Mouse (Mus musculus): ENCODE results near the gene Greb1. TPM values are rescaled to one million over a fixed set of nuclear protein-coding genes. Genes with fewer than 3 reads are reported as not detected.

Greb1 gene
- polyA plus RNA-seq, 1 experiment from 2014 or later, result 0.72 TPM

DNA sequence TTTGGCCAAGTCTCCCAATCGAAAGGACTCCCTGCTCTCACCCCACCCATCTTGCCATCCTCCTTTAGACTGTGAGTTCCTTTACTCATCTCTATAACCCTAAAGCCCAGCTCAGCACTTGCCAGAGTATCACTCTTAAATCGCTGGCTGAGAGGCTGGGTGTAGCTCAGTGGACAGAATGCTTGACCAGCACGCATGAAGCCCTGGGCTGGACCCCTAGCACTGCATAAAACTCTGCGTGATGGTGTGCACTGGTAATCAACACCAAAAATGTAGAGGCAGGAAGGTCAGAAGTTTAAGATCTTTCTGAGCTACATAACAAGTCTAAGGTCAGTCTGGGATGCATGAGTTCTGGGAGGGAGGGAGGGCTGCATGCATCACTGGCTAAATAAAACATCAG, 26.1 kb downstream of the Greb1 start:
- ATAC-seq, result no peak

DNA sequence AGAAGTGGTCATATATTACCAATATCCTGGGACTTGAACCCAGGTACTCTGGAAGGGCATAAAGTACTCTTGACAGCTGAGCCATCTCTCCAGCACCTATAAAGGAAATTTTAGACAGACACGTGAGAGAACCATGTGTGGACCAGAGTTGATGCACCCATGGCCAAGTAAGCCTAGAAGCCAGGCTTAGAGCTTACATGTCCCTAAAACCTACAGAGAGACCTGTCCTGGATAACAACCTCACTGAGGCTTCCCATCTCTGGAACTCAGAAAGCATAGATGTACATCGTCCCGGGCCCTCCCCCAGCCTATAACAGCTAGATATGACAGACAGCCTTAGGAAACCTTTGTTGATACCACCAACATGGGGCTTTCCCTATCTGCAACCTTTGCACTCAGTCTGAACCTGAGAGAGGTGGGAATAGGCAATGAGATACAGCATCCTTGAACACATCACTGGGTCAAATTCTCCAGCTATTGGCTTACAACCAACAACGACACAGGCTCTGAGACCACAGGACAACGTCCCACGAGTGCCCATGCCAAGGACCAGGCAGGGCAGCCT, 31.0 kb downstream of the Greb1 start:
- Histone ChIP-seq H3K4me3 (replicated peaks; ENCODE audit: low read length) (no peak overlapping the region), H3K36me3 (ENCODE audit: control insufficient read depth, insufficient read depth) (no peaks in the 10 kb centered on the region), H3K27ac (ENCODE audit: low read length) (no peak overlapping the region), H3K9ac (replicated peaks; ENCODE audit: low read depth, low read length) (no peak overlapping the region), H3K4me1 (replicated peaks; ENCODE audit: control insufficient read depth, insufficient read depth, low read length) (no peaks in the 10 kb centered on the region), H3K27me3 (replicated peaks; ENCODE audit: control insufficient read depth, insufficient read depth, low read length) (no peaks in the 10 kb centered on the region), H3K9me3 (ENCODE audit: control insufficient read depth, low read length) (no peaks in the 10 kb centered on the region), H3K4me2 (ENCODE audit: low read length) (no peak overlapping the region)
- no peak for ATAC-seq
- WGBS, result 93% methylated on average over 6 of the region's 6 CpGs

More for the DNA sequence above, 26.1 kb downstream of the Greb1 start:
- Histone ChIP-seq H3K36me3 (ENCODE audit: control insufficient read depth, insufficient read depth) (no peaks in the 10 kb centered on the region), H3K9ac (replicated peaks; ENCODE audit: low read depth, low read length) (no peak overlapping the region), H3K27me3 (replicated peaks; ENCODE audit: control insufficient read depth, insufficient read depth, low read length) (no peaks in the 10 kb centered on the region), H3K27ac (ENCODE audit: low read length) (no peak overlapping the region), H3K4me2 (ENCODE audit: low read length) (no peak overlapping the region), H3K9me3 (ENCODE audit: control insufficient read depth, low read length) (no peaks in the 10 kb centered on the region), H3K4me1 (replicated peaks; ENCODE audit: control insufficient read depth, insufficient read depth, low read length) (no peaks in the 10 kb centered on the region), H3K4me3 (replicated peaks; ENCODE audit: low read length) (no peak overlapping the region)
- WGBS, result 94% methylated on average over 4 of the region's 4 CpGs

DNA sequence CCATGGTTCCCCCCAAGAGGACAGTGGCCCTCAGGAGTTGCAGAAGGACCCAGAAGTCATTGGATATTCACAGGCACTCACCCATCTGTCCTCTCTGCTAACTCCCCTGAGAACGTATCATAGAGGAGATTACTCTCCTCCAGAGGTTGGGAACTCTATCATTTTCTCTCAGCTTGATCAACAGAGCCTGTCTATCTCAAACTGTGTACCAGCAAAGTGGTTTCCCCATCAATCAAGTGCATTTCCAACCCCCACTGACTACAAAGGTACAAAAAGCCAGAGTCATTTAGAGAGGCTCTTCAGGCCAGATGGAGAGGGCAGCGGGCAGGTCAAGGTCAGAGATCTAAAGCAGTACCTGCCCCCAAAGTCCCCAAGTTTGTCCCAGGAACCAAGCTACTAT, 32.0 kb downstream of the Greb1 start:
- Histone ChIP-seq H3K4me3 (replicated peaks; ENCODE audit: low read length) (no peak overlapping the region), H3K36me3 (ENCODE audit: control insufficient read depth, insufficient read depth) (no peaks in the 10 kb centered on the region), H3K9me3 (ENCODE audit: control insufficient read depth, low read length) (no peaks in the 10 kb centered on the region), H3K4me1 (replicated peaks; ENCODE audit: control insufficient read depth, insufficient read depth, low read length) (no peaks in the 10 kb centered on the region), H3K27me3 (replicated peaks; ENCODE audit: control insufficient read depth, insufficient read depth, low read length) (no peaks in the 10 kb centered on the region), H3K9ac (replicated peaks; ENCODE audit: low read depth, low read length) (no peak overlapping the region), H3K4me2 (ENCODE audit: low read length) (no peak overlapping the region), H3K27ac (ENCODE audit: low read length) (no peak overlapping the region)
- ATAC-seq, result no peak
- WGBS, result 84% methylated on average over 2 of the region's 2 CpGs

DNA sequence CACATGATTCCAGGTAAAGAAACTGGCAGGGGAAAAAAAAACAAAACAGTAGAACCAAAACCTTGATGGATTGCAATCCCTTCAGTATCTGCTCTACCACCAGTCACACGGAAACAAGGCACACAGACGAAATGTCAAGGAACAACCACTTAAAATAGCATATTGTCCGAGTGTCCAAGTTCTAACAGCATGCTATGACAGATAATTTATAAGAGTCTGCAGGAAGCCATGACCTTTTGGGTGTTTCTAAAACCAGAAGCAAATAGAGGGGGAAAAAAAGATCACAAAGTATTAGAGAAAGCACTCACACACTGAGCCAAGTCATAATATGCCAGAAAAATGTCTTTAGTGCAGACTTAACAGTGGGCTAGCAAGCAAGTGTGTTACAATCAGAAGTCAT, 32.4 kb downstream of the Greb1 start:
- no peak overlapping the region for H3K4me3 ChIP-seq (replicated peaks; ENCODE audit: low read length)
- H3K36me3 ChIP-seq (ENCODE audit: control insufficient read depth, insufficient read depth), result no peaks in the 10 kb centered on the region
- no peak overlapping the region for H3K9ac ChIP-seq (replicated peaks; ENCODE audit: low read depth, low read length)
- no peaks in the 10 kb centered on the region for H3K27me3 ChIP-seq (replicated peaks; ENCODE audit: control insufficient read depth, insufficient read depth, low read length)
- no peak overlapping the region for H3K4me2 ChIP-seq (ENCODE audit: low read length)
- no peak overlapping the region for H3K27ac ChIP-seq (ENCODE audit: low read length)
- WGBS, result 85% methylated on average over 3 of the region's 3 CpGs
- H3K9me3 ChIP-seq (ENCODE audit: control insufficient read depth, low read length), result no peaks in the 10 kb centered on the region
- H3K4me1 ChIP-seq (replicated peaks; ENCODE audit: control insufficient read depth, insufficient read depth, low read length), result no peaks in the 10 kb centered on the region
- no peak for ATAC-seq

DNA sequence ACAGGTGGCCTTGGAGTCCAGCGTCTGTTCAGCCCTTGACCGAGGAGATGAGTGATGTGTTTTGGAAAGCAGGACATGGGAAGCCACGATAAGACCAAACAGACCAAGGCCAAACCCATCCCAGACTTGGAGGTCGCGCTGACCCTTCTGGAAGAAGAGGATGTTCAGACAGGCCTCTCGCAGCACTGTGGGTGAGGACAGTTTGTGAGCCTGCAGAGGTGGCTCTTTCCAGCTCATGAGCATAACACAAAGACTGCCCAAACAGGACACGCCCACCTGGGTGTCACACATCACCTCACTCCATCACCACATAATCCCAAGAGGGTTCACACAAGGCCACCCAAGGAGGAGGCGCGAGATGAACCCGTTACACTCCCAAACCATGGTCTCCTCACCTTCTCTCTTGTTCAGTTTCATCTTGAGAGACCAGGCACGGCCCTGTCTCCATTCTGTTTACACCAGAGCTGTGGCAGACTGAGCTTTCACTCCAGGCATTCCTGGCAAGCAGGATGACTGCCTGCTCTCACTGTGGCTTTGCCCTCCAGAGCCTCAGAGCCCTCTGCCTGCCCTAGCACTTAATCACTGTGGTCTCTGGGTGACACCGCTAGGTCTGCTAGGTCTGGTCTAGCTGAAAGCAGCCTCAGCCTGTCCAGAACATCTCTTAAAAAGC, 35.8 kb downstream of the Greb1 start:
- Histone ChIP-seq H3K9me3 (ENCODE audit: control insufficient read depth, low read length) (no peaks in the 10 kb centered on the region), H3K4me2 (ENCODE audit: low read length) (no peak overlapping the region), H3K27me3 (replicated peaks; ENCODE audit: control insufficient read depth, insufficient read depth, low read length) (no peaks in the 10 kb centered on the region), H3K36me3 (ENCODE audit: control insufficient read depth, insufficient read depth) (no peaks in the 10 kb centered on the region), H3K9ac (replicated peaks; ENCODE audit: low read depth, low read length) (no peak overlapping the region), H3K4me1 (replicated peaks; ENCODE audit: control insufficient read depth, insufficient read depth, low read length) (no peaks in the 10 kb centered on the region), H3K4me3 (replicated peaks; ENCODE audit: low read length) (no peak overlapping the region), H3K27ac (ENCODE audit: low read length) (no peak overlapping the region)
- WGBS, result 89% methylated on average over 12 of the region's 12 CpGs
- no peak for ATAC-seq

DNA sequence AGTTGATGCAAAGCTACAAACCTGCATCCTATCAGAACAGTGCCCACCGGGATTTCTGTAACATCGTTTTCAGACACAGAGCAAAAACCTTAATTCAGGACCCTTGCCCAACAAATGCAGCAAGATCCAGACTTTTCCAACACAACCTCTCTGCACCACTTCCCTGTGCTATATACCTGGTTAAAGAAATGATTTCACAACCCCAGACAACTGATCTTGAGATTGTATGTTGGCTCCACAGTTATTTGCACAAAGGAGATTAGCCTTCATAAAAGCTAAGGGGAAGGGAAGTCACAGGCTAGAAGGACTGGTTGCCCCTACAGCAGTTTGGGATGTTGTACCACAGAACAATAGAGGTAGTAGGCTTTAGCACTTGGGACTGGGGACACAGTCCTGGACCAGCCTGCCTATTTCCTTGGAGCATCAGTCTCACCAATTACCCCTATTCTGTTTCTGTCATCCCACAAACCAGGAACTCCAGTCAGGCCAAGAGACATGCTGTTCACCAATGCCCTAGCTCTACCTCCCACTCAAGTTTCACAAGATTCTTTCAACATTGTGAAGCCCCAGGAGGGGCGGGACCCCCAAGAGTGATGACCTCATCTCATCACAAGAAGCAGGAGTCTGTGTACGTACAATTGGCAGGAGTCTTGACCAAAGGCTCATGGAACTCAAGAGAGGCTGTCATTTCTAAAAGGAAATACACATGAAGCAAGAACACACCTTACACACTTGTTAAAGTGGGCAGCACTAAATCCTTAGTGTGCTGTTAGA, 36.9 kb downstream of the Greb1 start:
- Histone ChIP-seq H3K4me1 (replicated peaks; ENCODE audit: control insufficient read depth, insufficient read depth, low read length) (no peaks in the 10 kb centered on the region), H3K9me3 (ENCODE audit: control insufficient read depth, low read length) (no peaks in the 10 kb centered on the region), H3K4me2 (ENCODE audit: low read length) (no peak overlapping the region), H3K9ac (replicated peaks; ENCODE audit: low read depth, low read length) (no peak overlapping the region), H3K27me3 (replicated peaks; ENCODE audit: control insufficient read depth, insufficient read depth, low read length) (no peaks in the 10 kb centered on the region), H3K4me3 (replicated peaks; ENCODE audit: low read length) (no peak overlapping the region), H3K36me3 (ENCODE audit: control insufficient read depth, insufficient read depth) (no peaks in the 10 kb centered on the region), H3K27ac (ENCODE audit: low read length) (no peak overlapping the region)
- WGBS, result 83% methylated on average over 4 of the region's 4 CpGs
- no peak for ATAC-seq

DNA sequence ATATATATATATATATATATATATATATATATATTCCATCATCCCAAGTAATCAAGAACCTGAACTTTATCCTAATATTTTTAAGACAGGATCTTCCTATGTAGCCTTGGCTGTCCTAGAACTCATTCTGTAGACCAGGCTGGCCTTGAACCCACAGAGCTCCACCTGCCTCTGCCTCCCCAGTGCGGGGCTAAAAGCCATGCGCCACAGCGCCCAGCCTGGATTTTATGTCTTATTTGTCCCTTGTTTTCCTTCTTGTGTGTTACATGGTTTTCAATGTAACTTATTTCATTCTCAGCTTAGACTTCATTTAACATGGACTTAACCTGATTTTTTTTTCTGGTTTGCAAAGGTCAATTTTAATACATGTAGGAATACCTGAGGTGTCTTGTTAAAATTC, 39.2 kb downstream of the Greb1 start:
- H3K27me3 ChIP-seq (replicated peaks; ENCODE audit: control insufficient read depth, insufficient read depth, low read length), result no peaks in the 10 kb centered on the region
- no peak overlapping the region for H3K9ac ChIP-seq (replicated peaks; ENCODE audit: low read depth, low read length)
- H3K9me3 ChIP-seq (ENCODE audit: control insufficient read depth, low read length), result no peaks in the 10 kb centered on the region
- H3K4me2 ChIP-seq (ENCODE audit: low read length), result no peak overlapping the region
- H3K36me3 ChIP-seq (ENCODE audit: control insufficient read depth, insufficient read depth), result no peaks in the 10 kb centered on the region
- WGBS, result 97% methylated on average over 3 of the region's 3 CpGs
- H3K4me1 ChIP-seq (replicated peaks; ENCODE audit: control insufficient read depth, insufficient read depth, low read length), result no peaks in the 10 kb centered on the region
- H3K4me3 ChIP-seq (replicated peaks; ENCODE audit: low read length), result no peak overlapping the region
- ATAC-seq, result no peak
- no peak overlapping the region for H3K27ac ChIP-seq (ENCODE audit: low read length)

DNA sequence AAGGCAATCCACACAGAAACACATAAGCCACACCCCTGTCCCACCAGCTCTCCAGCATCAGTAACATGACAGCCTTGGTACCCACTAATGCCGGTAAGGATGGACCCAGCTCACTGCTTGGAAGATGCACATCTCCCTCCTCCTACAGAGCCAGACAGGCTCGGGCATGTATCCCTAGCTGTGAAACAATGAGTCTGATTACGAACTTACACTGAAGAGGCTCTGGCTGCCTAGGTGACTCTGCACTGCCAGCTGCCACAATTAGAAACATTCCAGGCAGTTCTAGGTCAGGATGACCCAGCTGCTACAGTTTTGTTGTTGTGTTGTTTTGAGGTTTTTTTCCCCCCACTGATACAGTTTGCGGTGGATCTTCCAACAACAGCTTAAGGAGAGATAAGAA, 40.4 kb downstream of the Greb1 start:
- Histone ChIP-seq H3K27ac (ENCODE audit: low read length) (no peak overlapping the region), H3K4me1 (replicated peaks; ENCODE audit: control insufficient read depth, insufficient read depth, low read length) (no peaks in the 10 kb centered on the region), H3K36me3 (ENCODE audit: control insufficient read depth, insufficient read depth) (no peaks in the 10 kb centered on the region), H3K4me2 (ENCODE audit: low read length) (no peak overlapping the region), H3K9ac (replicated peaks; ENCODE audit: low read depth, low read length) (no peak overlapping the region), H3K27me3 (replicated peaks; ENCODE audit: control insufficient read depth, insufficient read depth, low read length) (no peaks in the 10 kb centered on the region), H3K4me3 (replicated peaks; ENCODE audit: low read length) (no peak overlapping the region), H3K9me3 (ENCODE audit: control insufficient read depth, low read length) (no peaks in the 10 kb centered on the region)
- ATAC-seq, result no peak
- 75% methylated on average over 4 of the region's 4 CpGs for WGBS

DNA sequence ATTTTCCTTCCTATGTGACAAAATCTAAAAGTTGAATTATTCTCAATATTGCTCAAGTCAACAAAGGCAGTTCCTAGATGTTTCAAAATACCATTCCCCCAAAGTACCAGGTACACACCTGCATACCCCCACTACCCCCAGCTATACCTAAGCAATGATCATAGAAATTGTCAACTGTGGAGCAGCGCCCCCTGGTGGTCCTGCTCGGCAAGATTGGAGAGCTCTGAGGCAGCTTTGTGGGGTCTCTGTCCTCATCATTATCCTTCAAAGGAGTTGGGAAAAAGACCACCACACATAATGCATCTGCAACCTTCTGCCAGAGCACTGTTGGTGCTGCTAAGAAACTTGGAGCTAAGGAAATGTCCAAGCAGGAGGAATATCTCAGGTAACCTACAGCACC, 46.4 kb downstream of the Greb1 start:
- Histone ChIP-seq H3K4me3 (replicated peaks; ENCODE audit: low read length) (no peak overlapping the region), H3K4me2 (ENCODE audit: low read length) (no peak overlapping the region), H3K9me3 (ENCODE audit: control insufficient read depth, low read length) (no peaks in the 10 kb centered on the region), H3K36me3 (ENCODE audit: control insufficient read depth, insufficient read depth) (no peaks in the 10 kb centered on the region), H3K9ac (replicated peaks; ENCODE audit: low read depth, low read length) (no peak overlapping the region), H3K4me1 (replicated peaks; ENCODE audit: control insufficient read depth, insufficient read depth, low read length) (no peaks in the 10 kb centered on the region), H3K27ac (ENCODE audit: low read length) (no peak overlapping the region), H3K27me3 (replicated peaks; ENCODE audit: control insufficient read depth, insufficient read depth, low read length) (no peaks in the 10 kb centered on the region)
- ATAC-seq, result no peak
- 2% methylated on average over 2 of the region's 2 CpGs for WGBS

All from forebrain, embryonic 16.5 days (tissue).